Mouse (Mus musculus) brown adipose tissue, adult 24 weeks (tissue): ENCODE data around the gene Gm44503. TPM values are rescaled to one million over a fixed set of nuclear protein-coding genes. Genes with fewer than 3 reads are reported as not detected.

Experiments used
- H3K27ac ChIP-seq: fragments of 200-500 bp; replicated peaks from 2 replicates; pipeline ENCODE4 v1.5.1; 2012; ENCODE audit warnings: low read depth, mild to moderate bottlenecking, low read length
- H3K4me1 ChIP-seq: fragments of 200-500 bp; 2 replicates; pipeline ENCODE4 v1.6.1; 2012; ENCODE audit warnings: low read length, mixed read lengths; ENCODE audit not compliant: control insufficient read depth, insufficient read depth, insufficient read length
- H3K4me3 ChIP-seq: fragments of 200-500 bp; 2 replicates; pipeline ENCODE4 v1.5.1; 2012; ENCODE audit warnings: low read depth, mild to moderate bottlenecking, low read length, moderate library complexity; ENCODE audit not compliant: insufficient read depth
- polyA plus RNA-seq: library from polyadenylated mRNA; stranded (reverse); fragments of >200 nt; gene quantifications from 2 replicates; pipeline ENCODE4 v1.2.4, GENCODE M21; 2012; ENCODE audit not compliant: missing spikeins, insufficient read depth, insufficient read length

Gene Gm44503
- not detected in 2 replicates for polyA plus RNA-seq

DNA sequence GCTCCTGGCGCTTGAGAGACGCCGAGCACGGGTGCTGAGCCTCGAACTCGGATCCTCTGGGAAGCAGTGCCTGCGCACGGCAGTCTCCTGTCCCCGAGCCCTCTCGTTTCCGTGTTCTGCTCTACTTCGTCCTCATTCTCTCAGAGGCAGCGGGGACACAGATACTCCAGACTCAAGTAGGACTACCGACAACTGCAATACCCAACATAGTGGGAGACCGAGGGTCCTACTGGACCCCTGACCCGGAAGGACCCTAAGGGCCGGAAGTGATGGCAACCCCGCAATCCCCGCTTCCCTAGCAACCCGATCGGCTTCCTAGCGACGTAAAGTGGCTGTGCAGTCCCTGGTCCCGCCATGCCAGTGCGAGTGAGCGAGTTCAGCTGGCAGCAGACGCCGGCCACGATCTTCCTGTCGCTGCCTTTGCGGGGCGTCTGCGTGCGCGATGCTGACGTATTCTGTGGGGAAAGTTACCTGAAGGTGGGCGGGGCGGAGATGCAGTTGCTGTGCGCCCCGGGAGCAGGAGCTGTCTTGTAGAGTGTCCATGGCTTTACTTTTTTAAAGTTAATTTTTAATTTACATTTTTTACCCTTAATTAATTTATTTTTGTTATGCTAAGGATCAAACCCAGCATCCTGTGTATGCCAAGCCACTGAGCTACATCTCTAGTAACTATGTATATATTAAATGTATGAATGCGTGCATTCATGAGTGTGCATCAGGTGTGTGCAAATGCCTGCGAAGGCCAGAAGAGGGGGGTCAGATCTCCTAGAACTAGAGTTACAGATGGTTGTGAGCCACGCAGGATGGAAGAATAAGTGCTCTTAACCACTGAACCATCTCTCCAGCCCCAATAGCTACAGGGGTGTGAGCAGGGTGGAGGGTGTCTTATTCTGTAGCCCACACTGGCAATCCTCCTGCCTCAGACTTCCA is at the start of gene Gm44503, which contains the start of gene Dyx1c1:
Gene Gm44503 (plus strand): TSS at position 332 of the 930 bp plus-strand sequence.
Gene Dyx1c1 (plus strand): TSS at position 265 of the 930 bp plus-strand sequence.
- H3K4me1 ChIP-seq = peaks cover 2% of the 10 kb centered on the region; the same call in 1 of the 2 replicates
- peak within 1 kb of the TSS; percentile 89 for H3K4me3 ChIP-seq
- H3K27ac ChIP-seq = no peak within 1 kb of the TSS

- H3K27ac ChIP-seq = no peak overlapping the region
- no peak overlapping the region for H3K4me3 ChIP-seq
Measured at GRCm38 (mm10) chr9:72911381-72911780, 47.3 kb upstream of the Gm44503 start.

GRCm38 (mm10) chr9:72913551-72913950 is 45.1 kb upstream of the Gm44503 start:
- no peak overlapping the region for H3K4me3 ChIP-seq
- no peaks in the 10 kb centered on the region for H3K4me1 ChIP-seq
- H3K27ac ChIP-seq = no peak overlapping the region

More at GRCm38 (mm10) chr9:72911381-72911780, 47.3 kb upstream of the Gm44503 start:
- H3K4me1 ChIP-seq = no peaks in the 10 kb centered on the region

DNA sequence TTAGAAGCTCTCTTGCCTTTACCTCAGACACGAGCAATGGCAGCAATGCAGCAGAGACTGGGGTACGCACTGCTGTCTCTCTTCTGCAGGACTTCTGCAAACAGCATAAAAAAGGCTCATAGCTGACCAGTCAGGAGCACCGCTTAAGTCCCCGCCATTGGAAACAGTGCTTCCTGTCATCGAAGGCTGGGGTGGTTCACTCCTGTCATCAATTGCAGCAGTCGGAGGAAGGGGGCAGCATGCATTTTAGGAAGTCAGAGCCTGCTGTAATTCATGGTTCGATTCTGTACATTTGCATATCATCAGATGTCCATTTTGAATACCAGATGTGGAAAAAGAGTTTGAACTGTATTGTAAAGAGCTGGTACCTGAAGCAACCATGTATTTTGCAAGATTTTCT is 42.9 kb upstream of the Gm44503 start:
- H3K4me1 ChIP-seq = no peaks in the 10 kb centered on the region
- H3K4me3 ChIP-seq = no peak overlapping the region
- H3K27ac ChIP-seq = no peak overlapping the region

GRCm38 (mm10) chr9:72923068-72923467 is 35.6 kb upstream of the Gm44503 start:
- Histone ChIP-seq H3K27ac (no peak overlapping the region), H3K4me3 (no peak overlapping the region), H3K4me1 (no peaks in the 10 kb centered on the region)

- no peak within 1 kb of the TSS for H3K27ac ChIP-seq
- no peaks in the 10 kb centered on the region for H3K4me1 ChIP-seq
- H3K4me3 ChIP-seq = peak within 1 kb of the TSS; percentile 86
Measured at GRCm38 (mm10) chr9:72925021-72925934, 33.4 kb upstream of the Gm44503 start, which contains the start of gene Pygo1. Gene Pygo1, plus strand, starts transcription at chr9:72925645.

- Histone ChIP-seq H3K4me3 (peak overlapping the region; percentile 86), H3K27ac (no peak overlapping the region), H3K4me1 (no peaks in the 10 kb centered on the region)
Measured at GRCm38 (mm10) chr9:72925935-72926258, 32.8 kb upstream of the Gm44503 start.

- H3K4me1 ChIP-seq = no peaks in the 10 kb centered on the region
- H3K27ac ChIP-seq = no peak overlapping the region
- H3K4me3 ChIP-seq = no peak overlapping the region
Measured at GRCm38 (mm10) chr9:72931166-72931790, 27.4 kb upstream of the Gm44503 start.

DNA sequence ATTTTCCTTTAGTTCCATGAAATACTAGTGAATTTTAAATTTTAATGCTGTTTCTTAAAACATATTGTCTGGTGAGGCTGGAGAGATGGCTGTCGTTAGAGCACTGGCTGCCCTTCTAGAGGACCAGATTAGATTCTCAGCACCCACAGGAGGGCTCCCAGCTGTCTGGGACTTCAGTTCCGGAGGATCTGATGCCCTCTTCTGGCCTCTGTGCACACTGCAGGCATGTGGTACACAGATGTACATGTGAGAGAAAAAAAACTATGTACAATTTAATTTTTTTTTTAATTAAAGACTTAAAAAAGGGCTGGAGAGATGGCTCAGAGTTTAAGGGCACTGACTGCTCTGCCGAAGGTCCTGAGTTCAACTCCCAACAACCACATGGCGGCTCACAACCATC is 23.3 kb upstream of the Gm44503 start:
- H3K27ac ChIP-seq = no peak overlapping the region
- no peak overlapping the region for H3K4me3 ChIP-seq
- peaks cover 7% of the 10 kb centered on the region for H3K4me1 ChIP-seq

DNA sequence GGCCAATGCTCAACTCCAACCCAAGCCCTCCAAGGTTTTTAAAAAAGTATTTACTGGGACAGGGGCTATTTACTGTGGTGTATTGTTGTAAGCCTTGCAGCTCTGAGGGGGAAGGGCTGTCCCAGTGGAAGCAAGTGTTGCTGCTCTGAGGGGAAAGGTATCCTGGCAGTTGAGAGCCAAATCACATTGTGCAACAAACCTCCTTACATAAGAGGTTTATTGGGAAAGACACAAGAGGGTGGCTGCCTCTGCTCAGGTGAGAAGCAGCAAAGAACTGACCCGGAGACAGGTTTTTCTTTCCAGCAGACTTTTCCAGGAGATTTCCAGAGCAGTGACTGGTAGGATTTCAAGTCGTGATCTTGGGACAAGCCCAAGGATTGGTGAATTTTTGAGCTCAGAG is 22.4 kb upstream of the Gm44503 start:
- no peak overlapping the region for H3K27ac ChIP-seq
- H3K4me3 ChIP-seq = no peak overlapping the region
- peaks cover 7% of the 10 kb centered on the region for H3K4me1 ChIP-seq

DNA sequence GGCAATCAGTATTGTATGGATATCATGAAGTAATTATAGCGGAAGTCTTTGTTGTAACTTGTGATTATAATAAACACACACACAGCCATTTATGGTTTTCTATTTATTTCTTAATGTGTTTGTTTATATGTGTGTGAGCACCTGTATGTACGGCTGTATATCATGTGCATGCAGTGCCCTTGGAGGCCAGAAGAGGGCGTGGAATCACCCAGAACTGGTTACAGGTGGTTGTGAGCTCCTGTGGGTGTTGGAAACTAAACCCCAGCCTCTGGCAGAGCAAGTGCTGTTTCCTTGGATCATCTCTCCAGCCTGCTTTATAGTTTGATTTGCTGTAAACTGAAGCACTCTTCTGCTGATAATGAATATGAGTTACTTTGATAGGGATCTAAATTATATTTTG is 15.2 kb upstream of the Gm44503 start:
- no peak overlapping the region for H3K4me3 ChIP-seq
- no peak overlapping the region for H3K27ac ChIP-seq
- peaks cover 7% of the 10 kb centered on the region for H3K4me1 ChIP-seq

DNA sequence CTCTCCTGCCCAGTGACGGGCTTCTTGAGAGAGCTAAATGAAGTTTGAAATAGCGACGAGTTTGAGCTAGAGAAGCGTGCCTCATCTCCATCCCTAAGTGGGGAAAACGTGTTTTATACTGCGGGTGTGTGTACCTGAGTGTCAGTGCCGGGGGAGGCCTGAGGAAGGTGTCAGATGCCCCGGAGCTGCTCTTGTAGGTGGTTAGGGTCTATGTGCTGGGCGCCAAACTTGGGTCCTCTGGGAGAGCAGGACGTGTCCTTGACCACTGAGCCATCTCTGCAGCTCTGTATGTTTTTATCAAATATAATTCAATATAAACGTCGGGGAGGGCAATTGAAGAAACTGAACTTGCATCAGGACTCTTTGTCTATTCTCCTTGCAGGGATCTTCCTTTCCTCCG is 14.4 kb upstream of the Gm44503 start:
- no peak overlapping the region for H3K27ac ChIP-seq
- H3K4me1 ChIP-seq = peaks cover 6% of the 10 kb centered on the region
- H3K4me3 ChIP-seq = no peak overlapping the region

GRCm38 (mm10) chr9:72947010-72947409 is 11.6 kb upstream of the Gm44503 start:
- H3K4me1 ChIP-seq = no peaks in the 10 kb centered on the region
- no peak overlapping the region for H3K4me3 ChIP-seq
- no peak overlapping the region for H3K27ac ChIP-seq

DNA sequence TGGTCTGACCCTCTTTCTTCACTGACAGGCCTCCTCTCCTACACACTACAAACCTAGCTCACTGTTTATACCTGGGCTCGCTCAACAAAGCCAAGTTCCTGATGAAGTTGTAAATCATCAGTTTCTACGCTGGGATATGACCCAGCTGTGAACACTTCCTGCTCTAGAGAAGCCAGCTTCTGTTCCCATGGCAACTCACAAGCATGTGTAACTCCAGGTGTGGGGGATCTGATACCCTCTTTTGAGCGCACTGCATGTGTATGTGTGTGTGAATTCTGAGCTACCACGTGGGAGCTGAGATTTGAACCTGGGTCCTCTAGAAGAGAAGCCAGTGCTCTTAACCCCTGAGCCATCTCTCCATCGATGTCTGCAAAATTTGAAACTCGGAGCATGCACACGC is 9.1 kb upstream of the Gm44503 start:
- Histone ChIP-seq H3K4me3 (no peak overlapping the region), H3K27ac (no peak overlapping the region), H3K4me1 (no peaks in the 10 kb centered on the region)

- Histone ChIP-seq H3K4me3 (no peak overlapping the region), H3K4me1 (peaks cover 2% of the 10 kb centered on the region; the same call in 1 of the 2 replicates)
Measured at GRCm38 (mm10) chr9:72954746-72955145, 3.9 kb upstream of the Gm44503 start.

More at GRCm38 (mm10) chr9:72954746-72955145, 3.9 kb upstream of the Gm44503 start:
- no peak overlapping the region for H3K27ac ChIP-seq
